Mouse (Mus musculus): ENCODE measurements at regions not wholly inside any gene's neighbourhood (a gene's known extent, or its start where the extent isn't known, plus 50 kb on each side); places are given as distances from the start of the nearest gene placed in this dataset.

- no peak for DNase-seq (ENCODE audit: low spot score)
These were observed 256.6 kb downstream of the Ankrd16 start for GRCm38 (mm10) chr2:12034323-12034585.

GRCm38 (mm10) chr2:12049386-12049785 is 252.3 kb downstream of the Itga8 start:
- DNase-seq (ENCODE audit: low spot score), result no peak

- DNase-seq (ENCODE audit: low spot score), result no peak
These were observed 251.8 kb downstream of the Itga8 start for GRCm38 (mm10) chr2:12049972-12050371.

GRCm38 (mm10) chr2:12053404-12054164 is 248.1 kb downstream of the Itga8 start:
- DNase-seq (ENCODE audit: low spot score), result no peak

- DNase-seq (ENCODE audit: low spot score), result no peak
These were observed 247.6 kb downstream of the Itga8 start for GRCm38 (mm10) chr2:12054165-12054500.
